ENCODE assay signal across 32 mouse cellular contexts in genomic region chr8:50004254-50004653, GRCm38 (mm10).
"Had no signal": no experiment of that assay in that cellular context is flagged by ENCODE, and none has a peak within 500 bp of the region (broad histone marks: within the 10 kb centered on the region; RNA-seq: fewer than 3 reads in every experiment).

No protein-coding gene starts in this region.

- H3K4me3 ChIP-seq: limb, embryonic 10.5 days; limb, embryonic 12.5 days; limb, embryonic 13.5 days; limb, embryonic 15.5 days; liver, embryonic 12.5 days; liver, embryonic 13.5 days; liver, embryonic 15.5 days; lung, embryonic 15.5 days; megakaryocyte, embryonic 14.5 days; midbrain, embryonic 10.5 days; midbrain, embryonic 12.5 days; midbrain, embryonic 13.5 days; midbrain, embryonic 15.5 days; myocyte; neural tube, embryonic 12.5 days had no signal

- H3K27me3 ChIP-seq: limb, embryonic 12.5 days; limb, embryonic 13.5 days; limb, embryonic 15.5 days; liver, embryonic 12.5 days; liver, embryonic 13.5 days; liver, embryonic 15.5 days; lung, embryonic 15.5 days; megakaryocyte, embryonic 14.5 days; midbrain, embryonic 15.5 days; neural tube, embryonic 12.5 days had no signal

- H3K27ac ChIP-seq: limb, embryonic 10.5 days; limb, embryonic 12.5 days; limb, embryonic 13.5 days; limb, embryonic 15.5 days; liver, embryonic 12.5 days; liver, embryonic 13.5 days; liver, embryonic 14.5 days; liver, embryonic 15.5 days; lung, embryonic 15.5 days; macrophage; midbrain, embryonic 10.5 days; midbrain, embryonic 12.5 days; midbrain, embryonic 13.5 days; midbrain, embryonic 15.5 days; neural tube, embryonic 12.5 days had no signal

- DNase-seq: left cerebral cortex, postnatal 4 days; liver; liver, embryonic 13.5 days; liver, postnatal 0 days; lung, adult 18-20 months; lung, adult 2 months; lung, embryonic 14.5 days; lung, postnatal 10 days; lung, postnatal 14 days; lung, postnatal 36 days; lung, postnatal 4 days; midbrain, embryonic 14.5 days had no signal

- H3K4me2 ChIP-seq: limb, embryonic 12.5 days; limb, embryonic 13.5 days; limb, embryonic 15.5 days; liver, embryonic 11.5 days; liver, embryonic 12.5 days; liver, embryonic 13.5 days; liver, embryonic 15.5 days; lung, embryonic 14.5 days; lung, embryonic 15.5 days; midbrain, embryonic 11.5 days; midbrain, embryonic 12.5 days; midbrain, embryonic 13.5 days; midbrain, embryonic 15.5 days; neural tube, embryonic 12.5 days had no signal

- ATAC-seq: liver, embryonic 12.5 days; liver, postnatal 0 days; lung, postnatal 0 days; midbrain, embryonic 13.5 days; midbrain, embryonic 15.5 days; midbrain, embryonic 16.5 days had no signal

- H3K9me3 ChIP-seq: limb, embryonic 10.5 days; limb, embryonic 15.5 days; liver, embryonic 12.5 days; liver, embryonic 13.5 days; liver, embryonic 15.5 days; lung, embryonic 15.5 days; megakaryocyte, embryonic 14.5 days had no signal

- H3K9ac ChIP-seq: limb, embryonic 12.5 days; limb, embryonic 13.5 days; limb, embryonic 15.5 days; liver, embryonic 12.5 days; liver, embryonic 13.5 days; liver, embryonic 14.5 days; liver, embryonic 15.5 days; liver, postnatal 0 days; lung, embryonic 14.5 days; lung, embryonic 15.5 days; midbrain, embryonic 12.5 days; midbrain, embryonic 13.5 days; midbrain, embryonic 15.5 days; neural tube, embryonic 12.5 days had no signal

- H3K4me1 ChIP-seq: limb, embryonic 10.5 days; limb, embryonic 12.5 days; limb, embryonic 13.5 days; limb, embryonic 15.5 days; liver, embryonic 12.5 days; liver, embryonic 13.5 days; liver, embryonic 15.5 days; lung, embryonic 15.5 days; megakaryocyte, embryonic 14.5 days; midbrain, embryonic 10.5 days; midbrain, embryonic 12.5 days; midbrain, embryonic 13.5 days; midbrain, embryonic 15.5 days; neural tube, embryonic 12.5 days had no signal

- H3K36me3 ChIP-seq: limb, embryonic 10.5 days; limb, embryonic 12.5 days; limb, embryonic 13.5 days; limb, embryonic 15.5 days; liver, embryonic 12.5 days; liver, embryonic 13.5 days; liver, embryonic 15.5 days; lung, embryonic 15.5 days; midbrain, embryonic 10.5 days; midbrain, embryonic 12.5 days; midbrain, embryonic 13.5 days; midbrain, embryonic 15.5 days; neural tube, embryonic 12.5 days had no signal
